Mouse (Mus musculus): ENCODE measurements at regions not wholly inside any gene's neighbourhood (a gene's known extent, or its start where the extent isn't known, plus 50 kb on each side); places are given as distances from the start of the nearest gene placed in this dataset.

- no peak for DNase-seq (ENCODE audit: low spot score in 2 of 2)
These were observed 560.1 kb upstream of the Cdh18 start for GRCm38 (mm10) chr15:21988676-21989075.

- DNase-seq (ENCODE audit: low spot score in 2 of 2), result no peak
These were observed 555.5 kb upstream of the Cdh18 start for GRCm38 (mm10) chr15:21993309-21993708.

- DNase-seq (ENCODE audit: low spot score in 2 of 2), result no peak
These were observed 553.5 kb upstream of the Cdh18 start for GRCm38 (mm10) chr15:21995121-21995826.

- no peak for DNase-seq (ENCODE audit: low spot score in 2 of 2)
These were observed 528.8 kb upstream of the Cdh18 start for GRCm38 (mm10) chr15:22019977-22020376.

- no peak for DNase-seq (ENCODE audit: low spot score in 2 of 2)
These were observed 518.6 kb upstream of the Cdh18 start for GRCm38 (mm10) chr15:22030215-22030614.

- DNase-seq (ENCODE audit: low spot score in 2 of 2), result no peak
These were observed 502.4 kb upstream of the Cdh18 start for GRCm38 (mm10) chr15:22046423-22046822.

GRCm38 (mm10) chr15:22046877-22047478 lies 501.8 kb upstream of the Cdh18 start:
- no peak for DNase-seq (ENCODE audit: low spot score in 2 of 2)

- DNase-seq (ENCODE audit: low spot score in 2 of 2), result no peak
These were observed 462.0 kb upstream of the Cdh18 start for GRCm38 (mm10) chr15:22086856-22087255.

GRCm38 (mm10) chr15:22121746-22122145 lies 427.1 kb upstream of the Cdh18 start:
- DNase-seq (ENCODE audit: low spot score in 2 of 2), result no peak

GRCm38 (mm10) chr15:22151894-22152494 lies 396.8 kb upstream of the Cdh18 start:
- DNase-seq (ENCODE audit: low spot score in 2 of 2), result no peak

- DNase-seq (ENCODE audit: low spot score in 2 of 2), result no peak
These were observed 396.1 kb upstream of the Cdh18 start for GRCm38 (mm10) chr15:22152678-22153077.

GRCm38 (mm10) chr15:22170302-22170701 lies 378.5 kb upstream of the Cdh18 start:
- peak; percentile 4 to 5 for DNase-seq (ENCODE audit: low spot score in 2 of 2)

- no peak for DNase-seq (ENCODE audit: low spot score in 2 of 2)
These were observed 339.8 kb upstream of the Cdh18 start for GRCm38 (mm10) chr15:22208991-22209390.

- no peak for DNase-seq (ENCODE audit: low spot score in 2 of 2)
These were observed 316.2 kb upstream of the Cdh18 start for GRCm38 (mm10) chr15:22232629-22233028.

- DNase-seq (ENCODE audit: low spot score in 2 of 2), result no peak
These were observed 267.9 kb upstream of the Cdh18 start for GRCm38 (mm10) chr15:22280919-22281318.

GRCm38 (mm10) chr15:22311016-22311415 lies 237.8 kb upstream of the Cdh18 start:
- no peak for DNase-seq (ENCODE audit: low spot score in 2 of 2)

GRCm38 (mm10) chr15:22318992-22319391 lies 229.8 kb upstream of the Cdh18 start:
- DNase-seq (ENCODE audit: low spot score in 2 of 2), result no peak

- no peak for DNase-seq (ENCODE audit: low spot score in 2 of 2)
These were observed 209.9 kb upstream of the Cdh18 start for GRCm38 (mm10) chr15:22338941-22339340.

- no peak for DNase-seq (ENCODE audit: low spot score in 2 of 2)
These were observed 204.5 kb upstream of the Cdh18 start for GRCm38 (mm10) chr15:22344321-22344720.

- DNase-seq (ENCODE audit: low spot score in 2 of 2), result no peak
These were observed 197.3 kb upstream of the Cdh18 start for GRCm38 (mm10) chr15:22351502-22351901.
